Mouse (Mus musculus): Measurements from ENCODE around the gene Vsig2. TPM values are rescaled to one million over a fixed set of nuclear protein-coding genes. Genes with fewer than 3 reads are reported as not detected.

The Vsig2 gene
- total RNA-seq, 1 experiment, result 4.8 TPM

- in situ Hi-C loops (cut with MboI; ENCODE audit: low sequenced_read_pairs in 2 of 2, unreplicated experiment in 2 of 2), result no loop called here
- Histone ChIP-seq H3K9ac (ENCODE audit: insufficient read depth, low read depth, low read length, poor library complexity, severe bottlenecking) (no peak overlapping the region), H3K27ac (ENCODE audit: insufficient read depth, low read depth, low read length, poor library complexity, severe bottlenecking) (no peak overlapping the region), H3K36me3 (ENCODE audit: control insufficient read depth, insufficient read depth, low read length, poor library complexity, severe bottlenecking) (no peaks in the 10 kb centered on the region), H3K4me3 (ENCODE audit: insufficient read depth in 1 of 2, low read depth in 1 of 2, low read length in 2 of 2, poor library complexity in 1 of 2, severe bottlenecking in 1 of 2) (no peak overlapping the region), H3K9me3 (ENCODE audit: control insufficient read depth, insufficient read depth, low read depth, low read length) (no peaks in the 10 kb centered on the region), H3K4me1 (ENCODE audit: control insufficient read depth in 2 of 2, insufficient read depth in 2 of 2, low read length in 2 of 2, poor library complexity in 1 of 2) (peaks cover 0 to 4% of the 10 kb centered on the region in 2 experiments; a peak in 1 of 4 replicates)
- DNase-seq (ENCODE audit: low read depth, low spot score), result no peak
- no peak for TF ChIP-seq ZNF384 (IDR thresholded peaks at IDR 0.05; ENCODE audit: low read depth, low read length)
These were observed 11.4 kb downstream of the Vsig2 start for GRCm38 (mm10) chr9:37550435-37550834.

- Histone ChIP-seq H3K4me1 (ENCODE audit: control insufficient read depth in 2 of 2, insufficient read depth in 2 of 2, low read length in 2 of 2, poor library complexity in 1 of 2) (peaks cover 0 to 4% of the 10 kb centered on the region in 2 experiments; a peak in 1 of 4 replicates), H3K9ac (ENCODE audit: insufficient read depth, low read depth, low read length, poor library complexity, severe bottlenecking) (peak overlapping the region; percentile 51), H3K27ac (ENCODE audit: insufficient read depth, low read depth, low read length, poor library complexity, severe bottlenecking) (no peak overlapping the region), H3K9me3 (ENCODE audit: control insufficient read depth, insufficient read depth, low read depth, low read length) (no peaks in the 10 kb centered on the region), H3K36me3 (ENCODE audit: control insufficient read depth, insufficient read depth, low read length, poor library complexity, severe bottlenecking) (no peaks in the 10 kb centered on the region), H3K4me3 (ENCODE audit: insufficient read depth in 1 of 2, low read depth in 1 of 2, low read length in 2 of 2, poor library complexity in 1 of 2, severe bottlenecking in 1 of 2) (peak overlapping the region; percentile 70 to 78)
- no peak for TF ChIP-seq HCFC1 (IDR thresholded peaks at IDR 0.05; ENCODE audit: borderline replicate concordance, insufficient read depth, low read length)
- no peak for TF ChIP-seq ZNF384 (IDR thresholded peaks at IDR 0.05; ENCODE audit: low read depth, low read length)
- no peak for TF ChIP-seq CHD2 (IDR thresholded peaks at IDR 0.05; ENCODE audit: low read depth, low read length)
- TF ChIP-seq MAFK (IDR thresholded peaks at IDR 0.05; ENCODE audit: insufficient read depth, low read depth, low read length), result no peak
- TF ChIP-seq ZC3H11A (IDR thresholded peaks at IDR 0.05; ENCODE audit: borderline replicate concordance, low read depth, low read length), result no peak
- in situ Hi-C loops (cut with MboI; ENCODE audit: low sequenced_read_pairs in 2 of 2, unreplicated experiment in 2 of 2), result no loop called here
- no peak for DNase-seq (ENCODE audit: low read depth, low spot score)
These were observed 12.9 kb downstream of the Vsig2 start for GRCm38 (mm10) chr9:37551751-37552531.

- DNase-seq (ENCODE audit: low read depth, low spot score), result peak; percentile 85
- in situ Hi-C loops (cut with MboI; ENCODE audit: low sequenced_read_pairs in 2 of 2, unreplicated experiment in 2 of 2), result no loop called here
- TF ChIP-seq ZC3H11A (IDR thresholded peaks at IDR 0.05; ENCODE audit: borderline replicate concordance, low read depth, low read length) (no peak), CHD2 (IDR thresholded peaks at IDR 0.05; ENCODE audit: low read depth, low read length) (no peak), ZNF384 (IDR thresholded peaks at IDR 0.05; ENCODE audit: low read depth, low read length) (no peak), MAFK (IDR thresholded peaks at IDR 0.05; ENCODE audit: insufficient read depth, low read depth, low read length) (no peak), HCFC1 (IDR thresholded peaks at IDR 0.05; ENCODE audit: borderline replicate concordance, insufficient read depth, low read length) (no peak)
- no peaks in the 10 kb centered on the region for H3K36me3 ChIP-seq (ENCODE audit: control insufficient read depth, insufficient read depth, low read length, poor library complexity, severe bottlenecking)
- H3K4me1 ChIP-seq (ENCODE audit: control insufficient read depth in 2 of 2, insufficient read depth in 2 of 2, low read length in 2 of 2, poor library complexity in 1 of 2), result peaks cover 0 to 4% of the 10 kb centered on the region in 2 experiments; a peak in 1 of 4 replicates
- H3K27ac ChIP-seq (ENCODE audit: insufficient read depth, low read depth, low read length, poor library complexity, severe bottlenecking), result no peak within 1 kb of the TSS
- H3K9me3 ChIP-seq (ENCODE audit: control insufficient read depth, insufficient read depth, low read depth, low read length), result no peaks in the 10 kb centered on the region
- H3K9ac ChIP-seq (ENCODE audit: insufficient read depth, low read depth, low read length, poor library complexity, severe bottlenecking), result peak within 1 kb of the TSS; percentile 51
- peak within 1 kb of the TSS; percentile 70 to 78 for H3K4me3 ChIP-seq (ENCODE audit: insufficient read depth in 1 of 2, low read depth in 1 of 2, low read length in 2 of 2, poor library complexity in 1 of 2, severe bottlenecking in 1 of 2)
These were observed 13.7 kb downstream of the Vsig2 start, which contains the start of gene Nrgn for GRCm38 (mm10) chr9:37552536-37553293. TSS of gene Nrgn (minus strand) at chr9:37552904.

GRCm38 (mm10) chr9:37554279-37554678 is 15.2 kb downstream of the Vsig2 start:
- no peaks in the 10 kb centered on the region for H3K36me3 ChIP-seq (ENCODE audit: control insufficient read depth, insufficient read depth, low read length, poor library complexity, severe bottlenecking)
- no peak overlapping the region for H3K4me3 ChIP-seq (ENCODE audit: insufficient read depth in 1 of 2, low read depth in 1 of 2, low read length in 2 of 2, poor library complexity in 1 of 2, severe bottlenecking in 1 of 2)
- in situ Hi-C loops (cut with MboI; ENCODE audit: low sequenced_read_pairs in 2 of 2, unreplicated experiment in 2 of 2), result no loop called here
- H3K9ac ChIP-seq (ENCODE audit: insufficient read depth, low read depth, low read length, poor library complexity, severe bottlenecking), result no peak overlapping the region
- H3K4me1 ChIP-seq (ENCODE audit: control insufficient read depth in 2 of 2, insufficient read depth in 2 of 2, low read length in 2 of 2, poor library complexity in 1 of 2), result peaks cover 0 to 4% of the 10 kb centered on the region in 2 experiments; a peak in 1 of 4 replicates
- no peak overlapping the region for H3K27ac ChIP-seq (ENCODE audit: insufficient read depth, low read depth, low read length, poor library complexity, severe bottlenecking)
- DNase-seq (ENCODE audit: low read depth, low spot score), result no peak
- H3K9me3 ChIP-seq (ENCODE audit: control insufficient read depth, insufficient read depth, low read depth, low read length), result no peaks in the 10 kb centered on the region
- TF ChIP-seq ZC3H11A (IDR thresholded peaks at IDR 0.05; ENCODE audit: borderline replicate concordance, low read depth, low read length) (no peak), CHD2 (IDR thresholded peaks at IDR 0.05; ENCODE audit: low read depth, low read length) (no peak), HCFC1 (IDR thresholded peaks at IDR 0.05; ENCODE audit: borderline replicate concordance, insufficient read depth, low read length) (no peak), ZNF384 (IDR thresholded peaks at IDR 0.05; ENCODE audit: low read depth, low read length) (no peak), MAFK (IDR thresholded peaks at IDR 0.05; ENCODE audit: insufficient read depth, low read depth, low read length) (no peak)
